Comparison of ENCODE assay signal across 14 mouse cellular contexts in genomic region chr1:93537227-93537626, GRCm38 (mm10).
"Had no signal": no experiment of that assay in that cellular context is flagged by ENCODE, and none has a peak within 500 bp of the region (broad histone marks: within the 10 kb centered on the region; RNA-seq: fewer than 3 reads in every experiment).

No protein-coding gene starts in this region.

- H3K4me1 ChIP-seq: kidney, embryonic 15.5 days; liver, embryonic 15.5 days; midbrain, embryonic 15.5 days; neural tube, embryonic 13.5 days; stomach, embryonic 15.5 days had no signal

- DNase-seq: kidney, postnatal 14 days; lung, postnatal 10 days; retina, postnatal 1 day; right cerebral cortex, postnatal 14 days; thymus, adult 2 months; thymus, postnatal 25 days had no signal

- ATAC-seq: midbrain, embryonic 15.5 days had no signal

- H3K4me3 ChIP-seq: kidney, embryonic 15.5 days; limb, embryonic 10.5 days; liver, embryonic 15.5 days; megakaryocyte, embryonic 14.5 days; midbrain, embryonic 15.5 days; neural tube, embryonic 13.5 days; stomach, embryonic 15.5 days had no signal

- H3K27ac ChIP-seq: kidney, embryonic 15.5 days; limb, embryonic 10.5 days; liver, embryonic 15.5 days; macrophage; midbrain, embryonic 15.5 days; neural tube, embryonic 13.5 days; stomach, embryonic 15.5 days had no signal
